Mouse (Mus musculus): ENCODE results near the gene Gm49673.
"Not testable (repeated sequence)": the region's sequence is repeated elsewhere in the genome, so short reads cannot be mapped to it uniquely, and the experiment has no call there.

The Gm49673 gene

GRCm38 (mm10) chr17:8039916-8040635 is 107.5 kb downstream of the Gm49673 start:
- DNase-seq (ENCODE audit: low read depth, low spot score), result not testable (repeated sequence)

GRCm38 (mm10) chr17:8036976-8037375 is 110.6 kb downstream of the Gm49673 start:
- not testable (repeated sequence) for DNase-seq (ENCODE audit: low read depth, low spot score)
